Mouse (Mus musculus): ENCODE results near the gene Phf13. TPM values are rescaled to one million over a fixed set of nuclear protein-coding genes. Genes with fewer than 3 reads are reported as not detected.

Phf13 gene
- total RNA-seq, 1 experiment, result 22.2 TPM

DNA sequence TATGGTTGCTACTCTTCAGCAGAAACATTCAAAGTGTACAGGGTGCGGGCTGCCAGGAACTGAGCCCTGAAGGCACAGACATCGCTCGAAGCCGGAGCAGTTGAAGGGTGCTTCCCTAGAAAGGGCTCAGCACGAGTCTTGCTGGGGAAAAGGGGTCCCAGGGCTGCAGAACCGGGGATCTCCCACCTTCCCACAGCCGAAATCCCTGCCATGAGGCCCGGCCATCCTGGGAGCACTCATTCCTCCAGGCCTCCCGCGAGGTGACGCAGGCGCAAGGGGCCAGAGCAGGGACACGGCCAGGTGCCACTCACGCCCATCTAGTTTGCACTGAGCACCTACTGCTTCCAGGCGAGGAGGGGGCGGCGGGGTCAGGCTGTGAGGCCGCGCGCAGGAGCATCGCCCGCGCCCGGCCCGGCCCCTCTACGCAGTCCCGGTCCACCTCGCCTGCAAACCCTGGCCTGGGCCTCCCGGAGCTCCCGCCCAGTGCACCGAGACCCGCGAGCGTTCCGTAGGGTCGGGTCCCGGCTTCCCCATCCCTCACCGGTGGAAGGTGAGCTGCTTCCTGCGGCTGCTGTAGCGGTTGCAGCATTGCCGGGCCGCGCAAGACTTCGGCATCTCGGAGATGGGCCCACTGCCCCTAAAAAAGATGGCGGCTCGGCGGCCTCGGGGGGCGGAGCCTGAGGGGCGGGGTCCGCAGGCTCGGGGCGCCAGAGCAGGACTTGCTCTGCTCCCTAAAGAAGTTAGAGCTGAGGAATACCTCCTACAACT is 7.5 kb downstream of the Phf13 start, which contains the start of gene Thap3:
Gene Thap3, minus strand, starts transcription at position 656 of the 768 bp plus-strand sequence.
- Histone ChIP-seq H3K9ac (ENCODE audit: insufficient read depth, low read depth, low read length, poor library complexity, severe bottlenecking) (peak within 1 kb of the TSS; percentile 82), H3K4me1 (ENCODE audit: control insufficient read depth in 2 of 2, insufficient read depth in 2 of 2, low read length in 2 of 2, poor library complexity in 1 of 2) (peaks cover 0 to 30% of the 10 kb centered on the region in 2 experiments; a peak in 3 of 4 replicates), H3K36me3 (ENCODE audit: control insufficient read depth, insufficient read depth, low read length, poor library complexity, severe bottlenecking) (peaks cover 30% of the 10 kb centered on the region), H3K4me3 (ENCODE audit: insufficient read depth in 1 of 2, low read depth in 1 of 2, low read length in 2 of 2, poor library complexity in 1 of 2, severe bottlenecking in 1 of 2) (peak within 1 kb of the TSS; percentile 89 to 97), H3K9me3 (ENCODE audit: control insufficient read depth, insufficient read depth, low read depth, low read length) (no peaks in the 10 kb centered on the region), H3K27ac (ENCODE audit: insufficient read depth, low read depth, low read length, poor library complexity, severe bottlenecking) (peak within 1 kb of the TSS; percentile 16; the same call in 1 of the 2 replicates)
- no peak for DNase-seq (ENCODE audit: low read depth, low spot score)
- TF ChIP-seq HCFC1 (IDR thresholded peaks at IDR 0.05; ENCODE audit: borderline replicate concordance, insufficient read depth, low read length) (peak; percentile 67; the same call in 1 of the 2 replicates), CHD2 (IDR thresholded peaks at IDR 0.05; ENCODE audit: low read depth, low read length) (no peak)
- in situ Hi-C loops (cut with MboI; ENCODE audit: low sequenced_read_pairs in 2 of 2, unreplicated experiment in 2 of 2), result no loop called here

- TF ChIP-seq ZNF384 (IDR thresholded peaks at IDR 0.05; ENCODE audit: low read depth, low read length), result no peak
- no peak for TF ChIP-seq CHD2 (IDR thresholded peaks at IDR 0.05; ENCODE audit: low read depth, low read length)
- no peak for TF ChIP-seq ZC3H11A (IDR thresholded peaks at IDR 0.05; ENCODE audit: borderline replicate concordance, low read depth, low read length)
- no peak for TF ChIP-seq MAFK (IDR thresholded peaks at IDR 0.05; ENCODE audit: insufficient read depth, low read depth, low read length)
- TF ChIP-seq HCFC1 (IDR thresholded peaks at IDR 0.05; ENCODE audit: borderline replicate concordance, insufficient read depth, low read length), result no peak
- Histone ChIP-seq H3K9ac (ENCODE audit: insufficient read depth, low read depth, low read length, poor library complexity, severe bottlenecking) (peak overlapping the region; percentile 82; the same call in 1 of the 2 replicates), H3K9me3 (ENCODE audit: control insufficient read depth, insufficient read depth, low read depth, low read length) (no peaks in the 10 kb centered on the region), H3K36me3 (ENCODE audit: control insufficient read depth, insufficient read depth, low read length, poor library complexity, severe bottlenecking) (peaks cover 29% of the 10 kb centered on the region), H3K4me1 (ENCODE audit: control insufficient read depth in 2 of 2, insufficient read depth in 2 of 2, low read length in 2 of 2, poor library complexity in 1 of 2) (peaks cover 0 to 34% of the 10 kb centered on the region in 2 experiments; a peak in 3 of 4 replicates), H3K27ac (ENCODE audit: insufficient read depth, low read depth, low read length, poor library complexity, severe bottlenecking) (no peak overlapping the region), H3K4me3 (ENCODE audit: insufficient read depth in 1 of 2, low read depth in 1 of 2, low read length in 2 of 2, poor library complexity in 1 of 2, severe bottlenecking in 1 of 2) (peak overlapping the region; percentile 89 to 97)
- in situ Hi-C loops (cut with MboI; ENCODE audit: low sequenced_read_pairs in 2 of 2, unreplicated experiment in 2 of 2), result no loop called here
- DNase-seq (ENCODE audit: low read depth, low spot score), result no peak
Measured at GRCm38 (mm10) chr4:151988014-151988341, 8.1 kb downstream of the Phf13 start.

DNA sequence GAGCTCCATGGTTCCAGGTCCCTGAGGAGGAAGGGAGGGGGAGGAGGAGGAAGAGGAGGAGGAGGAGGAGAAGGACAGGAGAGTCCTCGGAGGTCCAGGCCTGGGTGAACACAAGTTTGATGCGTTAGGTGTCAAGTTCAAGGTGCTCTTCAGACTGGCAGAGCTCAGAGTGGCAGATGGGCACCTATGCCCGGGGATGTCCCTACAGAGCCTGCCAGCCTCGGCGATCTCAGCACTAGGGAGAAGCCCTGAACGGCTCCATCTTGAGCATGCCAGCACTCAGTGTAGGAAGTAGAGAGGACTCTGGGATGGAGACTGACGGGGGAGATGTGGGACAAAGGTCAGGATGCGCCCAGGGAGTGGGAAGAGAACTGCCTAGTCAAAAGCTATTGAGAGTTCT is 9.4 kb downstream of the Phf13 start:
- in situ Hi-C loops (cut with MboI; ENCODE audit: low sequenced_read_pairs in 2 of 2, unreplicated experiment in 2 of 2), result no loop called here
- Histone ChIP-seq H3K36me3 (ENCODE audit: control insufficient read depth, insufficient read depth, low read length, poor library complexity, severe bottlenecking) (peaks cover 19% of the 10 kb centered on the region), H3K27ac (ENCODE audit: insufficient read depth, low read depth, low read length, poor library complexity, severe bottlenecking) (no peak overlapping the region), H3K4me1 (ENCODE audit: control insufficient read depth in 2 of 2, insufficient read depth in 2 of 2, low read length in 2 of 2, poor library complexity in 1 of 2) (peaks cover 0 to 34% of the 10 kb centered on the region in 2 experiments; a peak in 3 of 4 replicates), H3K9ac (ENCODE audit: insufficient read depth, low read depth, low read length, poor library complexity, severe bottlenecking) (no peak overlapping the region), H3K9me3 (ENCODE audit: control insufficient read depth, insufficient read depth, low read depth, low read length) (no peaks in the 10 kb centered on the region), H3K4me3 (ENCODE audit: insufficient read depth in 1 of 2, low read depth in 1 of 2, low read length in 2 of 2, poor library complexity in 1 of 2, severe bottlenecking in 1 of 2) (no peak overlapping the region)
- DNase-seq (ENCODE audit: low read depth, low spot score), result no peak
- TF ChIP-seq ZNF384 (IDR thresholded peaks at IDR 0.05; ENCODE audit: low read depth, low read length), result no peak
- no peak for TF ChIP-seq CHD2 (IDR thresholded peaks at IDR 0.05; ENCODE audit: low read depth, low read length)
- no peak for TF ChIP-seq MAFK (IDR thresholded peaks at IDR 0.05; ENCODE audit: insufficient read depth, low read depth, low read length)
- no peak for TF ChIP-seq ZC3H11A (IDR thresholded peaks at IDR 0.05; ENCODE audit: borderline replicate concordance, low read depth, low read length)
- TF ChIP-seq HCFC1 (IDR thresholded peaks at IDR 0.05; ENCODE audit: borderline replicate concordance, insufficient read depth, low read length), result no peak

- H3K27ac ChIP-seq (ENCODE audit: insufficient read depth, low read depth, low read length, poor library complexity, severe bottlenecking), result no peak overlapping the region
- DNase-seq (ENCODE audit: low read depth, low spot score), result no peak
- in situ Hi-C loops (cut with MboI; ENCODE audit: low sequenced_read_pairs in 2 of 2, unreplicated experiment in 2 of 2), result no loop called here
- H3K36me3 ChIP-seq (ENCODE audit: control insufficient read depth, insufficient read depth, low read length, poor library complexity, severe bottlenecking), result peaks cover 15% of the 10 kb centered on the region
- no peak overlapping the region for H3K9ac ChIP-seq (ENCODE audit: insufficient read depth, low read depth, low read length, poor library complexity, severe bottlenecking)
- no peak overlapping the region for H3K4me3 ChIP-seq (ENCODE audit: insufficient read depth in 1 of 2, low read depth in 1 of 2, low read length in 2 of 2, poor library complexity in 1 of 2, severe bottlenecking in 1 of 2)
- peaks cover 0 to 29% of the 10 kb centered on the region in 2 experiments; a peak in 3 of 4 replicates for H3K4me1 ChIP-seq (ENCODE audit: control insufficient read depth in 2 of 2, insufficient read depth in 2 of 2, low read length in 2 of 2, poor library complexity in 1 of 2)
- no peaks in the 10 kb centered on the region for H3K9me3 ChIP-seq (ENCODE audit: control insufficient read depth, insufficient read depth, low read depth, low read length)
- TF ChIP-seq HCFC1 (IDR thresholded peaks at IDR 0.05; ENCODE audit: borderline replicate concordance, insufficient read depth, low read length) (no peak), MAFK (IDR thresholded peaks at IDR 0.05; ENCODE audit: insufficient read depth, low read depth, low read length) (no peak), CHD2 (IDR thresholded peaks at IDR 0.05; ENCODE audit: low read depth, low read length) (no peak), ZC3H11A (IDR thresholded peaks at IDR 0.05; ENCODE audit: borderline replicate concordance, low read depth, low read length) (no peak), ZNF384 (IDR thresholded peaks at IDR 0.05; ENCODE audit: low read depth, low read length) (no peak)
Measured at GRCm38 (mm10) chr4:151985886-151986285, 10.2 kb downstream of the Phf13 start.

Measured in ES-E14 (cell line).